Mouse (Mus musculus): ENCODE measurements around the gene Gstcd.

GRCm38 (mm10) chr3:132944609-132945008 is 147.2 kb downstream of the Gstcd start:
- TF ChIP-seq POLR2A (IDR thresholded peaks at IDR 0.05; ENCODE audit: control insufficient read depth, low read depth, low read length) (no peak), CTCF (IDR thresholded peaks at IDR 0.05; ENCODE audit: control insufficient read depth, insufficient read depth, insufficient replicate concordance, low read depth, low read length) (no peak)

All from testis, adult 2 months (tissue).